Mouse (Mus musculus) liver, adult (tissue): Measurements from ENCODE around the gene Drc3.

Experiments
- GATA4 ChIP-seq: IDR thresholded peaks from 2 replicates; pipeline ENCODE4 v1.6.1; 2014; ENCODE audit warnings: mild to moderate bottlenecking, low read length; ENCODE audit not compliant: insufficient replicate concordance

The Drc3 gene

DNA sequence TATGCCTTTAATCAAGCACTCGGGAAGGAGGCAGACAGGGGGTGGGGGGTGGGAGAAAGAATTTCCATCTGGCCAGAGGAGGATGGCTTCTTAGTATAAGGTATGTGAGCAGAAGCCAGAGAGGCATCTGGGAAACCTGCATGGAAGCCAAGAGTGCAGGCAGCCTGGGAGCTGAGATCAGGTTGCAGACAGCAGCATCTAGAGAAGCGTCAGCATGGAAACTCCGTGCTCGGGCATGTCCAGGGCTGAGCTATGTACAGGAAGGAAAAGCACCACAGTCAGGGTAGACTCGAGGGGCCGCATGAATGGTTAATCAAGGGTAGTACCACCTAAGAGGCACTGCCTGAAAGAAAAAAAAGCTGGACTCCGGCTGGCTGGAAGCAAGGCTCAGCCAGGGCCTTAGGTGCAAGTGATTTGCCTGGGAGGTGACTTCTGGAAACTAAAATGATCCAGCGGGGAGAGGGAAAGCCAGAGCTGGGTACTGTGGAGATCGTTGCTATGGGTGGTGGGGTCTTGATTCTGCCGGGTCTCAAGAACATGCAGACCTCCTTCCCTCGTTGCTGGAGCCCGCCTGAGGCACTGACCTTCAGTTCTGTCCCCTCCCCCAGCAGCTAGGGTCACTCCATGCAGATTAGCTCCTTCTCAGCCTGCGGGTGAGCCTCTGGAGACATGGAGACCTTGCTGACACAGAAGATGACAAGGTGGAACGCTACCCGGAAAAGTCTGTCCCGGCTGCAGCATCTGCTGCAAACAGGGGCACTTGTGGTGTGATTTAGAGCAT is 13.3 kb downstream of the Drc3 start:
- no peak for TF ChIP-seq GATA4

- no peak for TF ChIP-seq GATA4
Measured at GRCm38 (mm10) chr11:60367256-60367655, 14.1 kb downstream of the Drc3 start.

- TF ChIP-seq GATA4, result no peak
Measured at GRCm38 (mm10) chr11:60368909-60369308, 15.8 kb downstream of the Drc3 start.

- TF ChIP-seq GATA4, result no peak
Measured at GRCm38 (mm10) chr11:60369448-60369847, 16.3 kb downstream of the Drc3 start.

- no peak for TF ChIP-seq GATA4
Measured at GRCm38 (mm10) chr11:60370431-60370830, 17.3 kb downstream of the Drc3 start.

GRCm38 (mm10) chr11:60374481-60374880 is 21.4 kb downstream of the Drc3 start:
- no peak for TF ChIP-seq GATA4

- TF ChIP-seq GATA4, result no peak
Measured at GRCm38 (mm10) chr11:60383518-60383917, 30.4 kb downstream of the Drc3 start.

GRCm38 (mm10) chr11:60384762-60385421 is 31.8 kb downstream of the Drc3 start:
- TF ChIP-seq GATA4, result no peak

DNA sequence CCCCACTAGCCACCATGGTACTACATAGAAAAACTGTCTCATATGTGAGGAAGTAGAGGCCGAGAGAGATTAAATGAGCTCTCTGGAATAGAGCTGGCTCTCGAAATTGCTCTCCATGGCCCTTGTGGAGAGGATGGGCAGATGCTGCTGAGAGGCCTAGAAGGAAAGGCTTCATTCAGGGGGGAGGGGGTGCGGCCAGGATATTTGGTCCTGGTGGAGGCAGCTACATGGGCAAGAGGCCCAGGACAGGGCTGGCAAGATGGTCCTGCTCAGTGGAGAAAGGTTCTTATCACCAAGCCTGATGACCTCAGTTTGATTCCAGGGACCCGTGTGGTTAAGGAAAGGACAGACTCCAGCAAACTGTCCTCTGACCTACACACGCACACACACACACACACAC is 32.8 kb downstream of the Drc3 start:
- TF ChIP-seq GATA4, result no peak

- no peak for TF ChIP-seq GATA4
Measured at GRCm38 (mm10) chr11:60387944-60388343, 34.8 kb downstream of the Drc3 start.

- no peak for TF ChIP-seq GATA4
Measured at GRCm38 (mm10) chr11:60391346-60391745, 38.2 kb downstream of the Drc3 start.

DNA sequence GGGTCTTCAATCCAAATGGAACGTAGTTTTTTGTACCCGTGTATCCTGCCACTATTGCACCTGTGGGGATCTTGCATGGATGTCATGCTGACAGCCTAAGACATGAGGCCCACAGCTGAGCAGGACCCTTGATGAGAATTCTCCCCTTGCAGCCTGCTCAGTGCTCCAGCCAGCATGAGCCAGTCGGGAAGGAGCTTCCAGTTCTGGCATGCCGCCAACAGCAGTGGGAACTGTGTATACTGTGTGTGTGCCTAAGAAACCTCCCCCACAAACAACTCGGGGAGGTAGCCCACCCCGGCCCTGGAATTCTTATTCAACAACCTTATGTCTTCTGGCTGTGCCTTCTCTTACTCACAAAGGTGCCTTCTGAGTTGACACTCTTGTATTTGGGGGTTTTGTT is 43.4 kb downstream of the Drc3 start:
- TF ChIP-seq GATA4, result no peak

DNA sequence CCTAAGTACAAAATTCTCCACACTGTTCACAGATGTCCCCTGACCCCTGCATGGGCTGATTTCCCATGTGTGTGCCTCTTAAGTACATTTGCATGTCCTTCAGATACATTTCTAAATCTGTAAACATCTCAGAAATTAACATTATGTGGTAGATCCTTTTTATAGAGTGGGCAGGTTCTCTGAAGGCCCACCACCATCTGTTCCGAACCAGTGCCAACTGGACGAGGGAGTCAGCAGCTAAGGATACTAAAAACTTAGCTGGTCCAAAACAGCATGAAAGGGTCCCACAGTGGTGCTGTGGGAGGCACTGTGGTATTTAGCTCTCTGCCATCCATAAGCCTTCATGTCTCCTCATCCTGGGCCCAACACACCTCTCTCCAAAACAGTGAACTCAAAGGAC is 44.0 kb downstream of the Drc3 start:
- no peak for TF ChIP-seq GATA4

GRCm38 (mm10) chr11:60406606-60407005 is 53.5 kb downstream of the Drc3 start:
- TF ChIP-seq GATA4, result no peak

- peak; percentile 74; the same call in 1 of the 2 replicates for TF ChIP-seq GATA4
Measured at GRCm38 (mm10) chr11:60412173-60412572, 59.0 kb downstream of the Drc3 start.

DNA sequence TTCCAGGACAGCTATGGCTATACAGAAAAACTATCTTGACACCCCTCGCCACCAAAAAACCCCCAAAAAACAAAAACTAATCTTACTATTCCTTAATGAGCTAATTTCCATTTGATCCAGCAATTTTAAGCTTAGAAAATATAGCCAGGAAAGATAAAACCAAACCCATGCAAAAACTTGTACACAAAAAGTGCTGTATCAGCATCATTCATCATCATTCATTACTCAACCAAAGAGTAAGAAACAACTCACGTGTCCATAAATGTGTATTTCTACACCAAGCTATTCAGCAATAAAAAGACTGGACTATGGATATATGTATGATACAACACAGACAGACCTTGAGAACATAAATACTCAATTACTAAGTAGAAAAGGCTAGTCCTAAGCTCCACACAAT is 59.8 kb downstream of the Drc3 start:
- TF ChIP-seq GATA4, result no peak

DNA sequence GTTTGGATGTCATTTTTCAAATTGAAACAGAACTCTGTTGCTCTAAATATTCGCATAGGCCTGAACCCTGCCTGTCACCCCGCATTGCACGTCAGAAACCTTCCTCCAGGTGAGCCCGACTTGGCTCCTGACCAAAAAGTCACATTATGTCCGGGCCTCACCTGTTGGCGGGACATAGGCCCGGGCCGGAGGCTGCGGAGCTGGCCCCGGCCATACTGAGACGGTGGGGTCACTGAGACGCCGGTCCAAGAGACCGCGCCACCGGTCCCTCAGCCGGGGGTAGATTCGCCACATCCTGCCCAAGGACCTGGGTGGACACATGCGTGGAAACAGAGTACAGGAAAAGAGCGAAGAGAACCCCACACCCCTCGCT is 63.4 kb downstream of the Drc3 start:
- no peak for TF ChIP-seq GATA4

GRCm38 (mm10) chr11:60416963-60417716 is 64.0 kb downstream of the Drc3 start, which contains the start of gene Gid4:
Gene Gid4 (plus strand): TSS chr11:60417145.
- TF ChIP-seq GATA4, result 0 out of 2 replicates have a peak, but pooled peaks have one; percentile 7
